Mouse (Mus musculus) mouse embryonic stem cell (cell line): ENCODE results near the gene Pgap1.

Source experiments
- in situ Hi-C, 2 experiments: fragments of 300-500 bp; cut with MboI; formaldehyde crosslinking; loops; 1 replicate in 1 of 2; 3 replicates in 1 of 2; pipeline ENCODE4 v1.14.3; 2019 to 2020; ENCODE audit warnings: low sequenced_read_pairs in 2 of 2, low pct_unique_long_range_greater_than_20kb in 1 of 2, mixed read lengths in 1 of 2; ENCODE audit not compliant: unreplicated experiment in 1 of 2

Pgap1 gene

GRCm38 (mm10) chr1:54542920-54543319, 14.6 kb downstream of the Pgap1 start:
- in situ Hi-C loops = no loop called here

GRCm38 (mm10) chr1:54531170-54531569, 26.3 kb downstream of the Pgap1 start:
- in situ Hi-C loops = no loop called here

GRCm38 (mm10) chr1:54523717-54524116, 33.8 kb downstream of the Pgap1 start:
- in situ Hi-C loops = loop anchor here in 1 of 2 experiments (25.0 kb wide), 1 partner anchor 611 kb away; no protein-coding TSS in a partner anchor

DNA sequence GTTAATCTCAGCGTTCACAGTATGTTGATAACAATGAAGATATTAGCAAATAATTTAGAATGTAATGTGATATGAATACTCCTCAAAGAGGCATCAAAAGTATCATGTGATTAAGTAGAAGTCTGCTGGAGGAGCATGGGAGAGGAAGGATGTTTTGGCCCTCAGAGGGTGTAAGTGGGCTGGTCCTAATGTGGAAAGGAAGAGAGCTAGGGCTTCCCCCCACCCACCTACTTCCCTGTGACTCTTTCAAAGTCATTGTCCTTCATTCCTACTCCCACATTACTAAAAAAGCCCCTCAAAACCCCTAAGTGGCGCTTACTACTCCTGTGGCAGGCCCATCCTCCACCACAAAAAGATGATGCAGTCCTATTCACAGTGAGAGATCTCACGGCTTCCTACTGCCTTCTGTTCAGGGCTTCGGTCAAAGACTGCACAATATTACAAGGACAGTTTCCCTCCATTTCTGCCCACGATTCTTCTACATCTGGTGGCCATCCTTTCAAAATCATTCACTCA, 37.4 kb downstream of the Pgap1 start:
- in situ Hi-C loops = loop anchor here in 1 of 2 experiments (25.0 kb wide), 1 partner anchor 608 kb away; no protein-coding TSS in a partner anchor

- in situ Hi-C loops = loop anchor here in 1 of 2 experiments (25.0 kb wide), 1 partner anchor 602 kb away; no protein-coding TSS in a partner anchor
Observed at GRCm38 (mm10) chr1:54513836-54514235, 43.6 kb downstream of the Pgap1 start.

- in situ Hi-C loops = no loop called here
Observed at GRCm38 (mm10) chr1:54498496-54498895, 59.0 kb downstream of the Pgap1 start.

- in situ Hi-C loops = no loop called here
Observed at GRCm38 (mm10) chr1:54496254-54496653, 61.2 kb downstream of the Pgap1 start.

- in situ Hi-C loops = no loop called here
Observed at GRCm38 (mm10) chr1:54493496-54493895, 64.0 kb downstream of the Pgap1 start.

DNA sequence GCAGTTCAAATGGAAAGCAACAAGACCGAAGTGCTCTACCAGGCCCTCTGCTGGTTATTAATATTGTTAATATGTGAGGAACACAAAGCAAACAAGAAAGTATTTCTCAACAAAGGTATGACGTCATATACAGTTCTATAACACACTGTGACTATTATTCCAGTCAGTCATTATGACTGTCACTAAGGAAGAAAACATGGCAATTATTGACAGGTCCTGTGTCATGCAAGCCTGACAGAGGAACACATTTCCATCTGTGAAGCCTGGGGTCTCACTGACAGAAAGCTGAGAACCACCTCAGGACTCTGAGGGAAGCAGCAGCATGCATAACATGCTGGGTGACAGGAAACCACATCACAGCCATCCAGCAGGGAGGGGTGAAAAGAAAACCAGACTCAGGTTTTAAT, 65.0 kb downstream of the Pgap1 start:
- in situ Hi-C loops = no loop called here

- in situ Hi-C loops = no loop called here
Observed at GRCm38 (mm10) chr1:54484744-54485420, 72.6 kb downstream of the Pgap1 start.

GRCm38 (mm10) chr1:54480491-54480890, 77.0 kb downstream of the Pgap1 start:
- in situ Hi-C loops = no loop called here

GRCm38 (mm10) chr1:54468662-54469061, 88.8 kb downstream of the Pgap1 start:
- in situ Hi-C loops = no loop called here

- in situ Hi-C loops = no loop called here
Observed at GRCm38 (mm10) chr1:54467366-54467765, 90.1 kb downstream of the Pgap1 start.

GRCm38 (mm10) chr1:54452116-54452515, 105.4 kb downstream of the Pgap1 start:
- in situ Hi-C loops = no loop called here

- in situ Hi-C loops = no loop called here
Observed at GRCm38 (mm10) chr1:54448833-54449232, 108.7 kb downstream of the Pgap1 start.

DNA sequence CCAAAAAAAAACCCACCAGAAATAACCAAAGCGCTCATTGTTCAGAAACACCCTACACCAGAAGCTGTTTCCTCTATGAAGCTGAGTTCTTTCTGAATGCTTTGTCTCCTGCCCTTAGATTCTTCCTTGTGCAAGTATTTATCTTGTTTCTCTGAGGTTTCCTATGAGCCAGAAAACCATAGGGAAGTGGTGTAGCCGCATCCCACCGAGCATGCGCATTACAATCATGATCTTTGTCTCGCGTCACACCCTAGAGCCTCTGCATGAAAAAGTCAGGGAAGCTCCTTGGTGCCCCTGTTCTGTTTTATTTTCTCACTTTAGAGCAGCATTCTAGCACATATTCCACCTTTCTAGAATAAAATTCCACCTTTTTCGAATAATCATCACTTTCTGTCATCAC, 113.8 kb downstream of the Pgap1 start:
- in situ Hi-C loops = no loop called here

- in situ Hi-C loops = no loop called here
Observed at GRCm38 (mm10) chr1:54439080-54439476, 118.4 kb downstream of the Pgap1 start.

GRCm38 (mm10) chr1:54438340-54439079, 119.0 kb downstream of the Pgap1 start, which contains the start of gene Gtf3c3:
TSS of gene Gtf3c3 (minus strand) at chr1:54438971.
- in situ Hi-C loops = no loop called here
